Mouse (Mus musculus): ENCODE measurements around the gene Amph.
"Not testable (repeated sequence)": the region's sequence is repeated elsewhere in the genome, so short reads cannot be mapped to it uniquely, and the experiment has no call there.

Amph gene

GRCm38 (mm10) chr13:18948171-18949028 is at the start of gene Amph:
Gene Amph, plus strand, starts transcription at chr13:18948205.
- peak; percentile 50 for DNase-seq (ENCODE audit: low read depth, low spot score)

- no peak for DNase-seq (ENCODE audit: low read depth, low spot score)
Observed at GRCm38 (mm10) chr13:18903623-18904022, 44.4 kb upstream of the Amph start.

- no peak for DNase-seq (ENCODE audit: low read depth, low spot score)
Observed at GRCm38 (mm10) chr13:18914774-18915173, 33.2 kb upstream of the Amph start.

- DNase-seq (ENCODE audit: low read depth, low spot score), result not testable (repeated sequence)
Observed at GRCm38 (mm10) chr13:18933191-18933590, 14.8 kb upstream of the Amph start.

- DNase-seq (ENCODE audit: low read depth, low spot score), result no peak
Observed at GRCm38 (mm10) chr13:18947686-18948085, 319 bp upstream of the Amph start.

- no peak for DNase-seq (ENCODE audit: low read depth, low spot score)
Observed at GRCm38 (mm10) chr13:18949029-18949350, 985 bp downstream of the Amph start.

GRCm38 (mm10) chr13:18949626-18950200 is 1.7 kb downstream of the Amph start:
- no peak for DNase-seq (ENCODE audit: low read depth, low spot score)

- DNase-seq (ENCODE audit: low read depth, low spot score), result no peak
Observed at GRCm38 (mm10) chr13:18953575-18953974, 5.6 kb downstream of the Amph start.

- no peak for DNase-seq (ENCODE audit: low read depth, low spot score)
Observed at GRCm38 (mm10) chr13:18956065-18956913, 8.3 kb downstream of the Amph start.

GRCm38 (mm10) chr13:18957028-18957427 is 9.0 kb downstream of the Amph start:
- no peak for DNase-seq (ENCODE audit: low read depth, low spot score)

GRCm38 (mm10) chr13:18972571-18972970 is 24.6 kb downstream of the Amph start:
- DNase-seq (ENCODE audit: low read depth, low spot score), result no peak

GRCm38 (mm10) chr13:18974351-18974750 is 26.3 kb downstream of the Amph start:
- no peak for DNase-seq (ENCODE audit: low read depth, low spot score)

- no peak for DNase-seq (ENCODE audit: low read depth, low spot score)
Observed at GRCm38 (mm10) chr13:18987266-18987665, 39.3 kb downstream of the Amph start.

GRCm38 (mm10) chr13:18988323-18988722 is 40.3 kb downstream of the Amph start:
- DNase-seq (ENCODE audit: low read depth, low spot score), result no peak

GRCm38 (mm10) chr13:18989185-18989714 is 41.2 kb downstream of the Amph start:
- DNase-seq (ENCODE audit: low read depth, low spot score), result no peak

- DNase-seq (ENCODE audit: low read depth, low spot score), result no peak
Observed at GRCm38 (mm10) chr13:19002502-19002901, 54.5 kb downstream of the Amph start.

- DNase-seq (ENCODE audit: low read depth, low spot score), result no peak
Observed at GRCm38 (mm10) chr13:19004406-19004805, 56.4 kb downstream of the Amph start.

- no peak for DNase-seq (ENCODE audit: low read depth, low spot score)
Observed at GRCm38 (mm10) chr13:19008440-19008839, 60.4 kb downstream of the Amph start.

- DNase-seq (ENCODE audit: low read depth, low spot score), result no peak
Observed at GRCm38 (mm10) chr13:19014825-19015375, 66.9 kb downstream of the Amph start.

- no peak for DNase-seq (ENCODE audit: low read depth, low spot score)
Observed at GRCm38 (mm10) chr13:19021529-19021928, 73.5 kb downstream of the Amph start.

GRCm38 (mm10) chr13:19022310-19022709 is 74.3 kb downstream of the Amph start:
- no peak for DNase-seq (ENCODE audit: low read depth, low spot score)

Data from CD4-positive, CD25-positive, alpha-beta regulatory T cell, adult 2 months (primary cell).